Mouse (Mus musculus): ENCODE measurements around the gene Fcer1g. TPM values are rescaled to one million over a fixed set of nuclear protein-coding genes. Genes with fewer than 3 reads are reported as not detected.

Fcer1g gene
- 20.2 and 20.8 TPM in 2 replicates for polyA plus RNA-seq (2015; fragmentation: Nextera tagmentation; extraction: Ambion mirVana)

- H3K27me3 ChIP-seq, result no peaks in the 10 kb centered on the region
- H3K36me3 ChIP-seq, result peaks cover 57% of the 10 kb centered on the region
- 92% methylated on average over 14 of the region's 14 CpGs for WGBS
- H3K4me3 ChIP-seq (replicated peaks), result no peak within 1 kb of the TSS
- no peak for ATAC-seq
- H3K27ac ChIP-seq, result no peak within 1 kb of the TSS
- H3K4me1 ChIP-seq (replicated peaks), result no peaks in the 10 kb centered on the region
- H3K9me3 ChIP-seq, result no peaks in the 10 kb centered on the region
- H3K4me2 ChIP-seq (replicated peaks), result no peak within 1 kb of the TSS
- no peak within 1 kb of the TSS for H3K9ac ChIP-seq (replicated peaks)
Observed at GRCm38 (mm10) chr1:171234126-171234525, at the start of gene Fcer1g. TSS of gene Fcer1g (minus strand) at chr1:171234365.

GRCm38 (mm10) chr1:171283188-171284160 is 49.3 kb upstream of the Fcer1g start:
- no peak for ATAC-seq
- H3K27me3 ChIP-seq, result no peaks in the 10 kb centered on the region

GRCm38 (mm10) chr1:171282086-171282805 is 48.1 kb upstream of the Fcer1g start:
- Histone ChIP-seq H3K27ac (peak overlapping the region; percentile 75; the same call in 1 of the 2 replicates), H3K4me3 (replicated peaks) (peak overlapping the region; percentile 66), H3K4me1 (replicated peaks) (peaks cover 50% of the 10 kb centered on the region), H3K36me3 (peaks cover 58% of the 10 kb centered on the region), H3K9me3 (no peaks in the 10 kb centered on the region), H3K27me3 (no peaks in the 10 kb centered on the region), H3K4me2 (replicated peaks) (peak overlapping the region; percentile 63), H3K9ac (replicated peaks) (no peak overlapping the region)
- no peak for ATAC-seq
- 76% methylated on average over 18 of the region's 18 CpGs for WGBS

More at GRCm38 (mm10) chr1:171283188-171284160, 49.3 kb upstream of the Fcer1g start:
- H3K4me2 ChIP-seq (replicated peaks), result no peak overlapping the region
- no peak overlapping the region for H3K4me3 ChIP-seq (replicated peaks)
- H3K9me3 ChIP-seq, result no peaks in the 10 kb centered on the region
- H3K9ac ChIP-seq (replicated peaks), result no peak overlapping the region
- peaks cover 48% of the 10 kb centered on the region for H3K36me3 ChIP-seq
- 94% methylated on average over 18 of the region's 18 CpGs for WGBS
- H3K4me1 ChIP-seq (replicated peaks), result peaks cover 56% of the 10 kb centered on the region
- H3K27ac ChIP-seq, result no peak overlapping the region

GRCm38 (mm10) chr1:171281528-171281923 is 47.4 kb upstream of the Fcer1g start:
- Histone ChIP-seq H3K9ac (replicated peaks) (peak overlapping the region; percentile 52), H3K4me2 (replicated peaks) (peak overlapping the region; percentile 63), H3K4me1 (replicated peaks) (peaks cover 43% of the 10 kb centered on the region), H3K27me3 (no peaks in the 10 kb centered on the region), H3K4me3 (replicated peaks) (peak overlapping the region; percentile 66), H3K36me3 (peaks cover 63% of the 10 kb centered on the region), H3K9me3 (no peaks in the 10 kb centered on the region), H3K27ac (peak overlapping the region; percentile 75)
- ATAC-seq, result peak; percentile 56
- 0% methylated on average over 10 of the region's 10 CpGs for WGBS

GRCm38 (mm10) chr1:171280916-171281527 is 46.9 kb upstream of the Fcer1g start, which contains the start of gene Ppox:
TSS of gene Ppox (minus strand) at chr1:171281186.
- Histone ChIP-seq H3K27ac (peak within 1 kb of the TSS; percentile 75), H3K9me3 (no peaks in the 10 kb centered on the region), H3K36me3 (peaks cover 63% of the 10 kb centered on the region), H3K27me3 (no peaks in the 10 kb centered on the region), H3K4me2 (replicated peaks) (peak within 1 kb of the TSS; percentile 91), H3K9ac (replicated peaks) (peak within 1 kb of the TSS; percentile 78), H3K4me1 (replicated peaks) (peaks cover 38% of the 10 kb centered on the region), H3K4me3 (replicated peaks) (peak within 1 kb of the TSS; percentile 66)
- under 1% methylated on average over 26 of the region's 26 CpGs for WGBS
- peak; percentile 98 for ATAC-seq

- H3K9me3 ChIP-seq, result no peaks in the 10 kb centered on the region
- peaks cover 64% of the 10 kb centered on the region for H3K36me3 ChIP-seq
- no peaks in the 10 kb centered on the region for H3K27me3 ChIP-seq
- 2% methylated on average over 25 of the region's 25 CpGs for WGBS
- peak overlapping the region; percentile 91 for H3K4me2 ChIP-seq (replicated peaks)
- peaks cover 31% of the 10 kb centered on the region for H3K4me1 ChIP-seq (replicated peaks)
- no peak overlapping the region for H3K27ac ChIP-seq
- H3K9ac ChIP-seq (replicated peaks), result peak overlapping the region; percentile 78
- peak overlapping the region; percentile 66 for H3K4me3 ChIP-seq (replicated peaks)
- ATAC-seq, result peak; percentile 28
Observed at GRCm38 (mm10) chr1:171280250-171280915, 46.2 kb upstream of the Fcer1g start.

GRCm38 (mm10) chr1:171279721-171280120 is 45.6 kb upstream of the Fcer1g start:
- Histone ChIP-seq H3K4me2 (replicated peaks) (peak overlapping the region; percentile 91), H3K9ac (replicated peaks) (peak overlapping the region; percentile 78), H3K27ac (no peak overlapping the region), H3K36me3 (peaks cover 64% of the 10 kb centered on the region), H3K27me3 (no peaks in the 10 kb centered on the region), H3K4me3 (replicated peaks) (peak overlapping the region; percentile 66), H3K9me3 (no peaks in the 10 kb centered on the region), H3K4me1 (replicated peaks) (peaks cover 28% of the 10 kb centered on the region)
- ATAC-seq, result no peak
- 58% methylated on average over 5 of the region's 5 CpGs for WGBS

GRCm38 (mm10) chr1:171279012-171279705 is 45.0 kb upstream of the Fcer1g start:
- Histone ChIP-seq H3K4me1 (replicated peaks) (peaks cover 25% of the 10 kb centered on the region), H3K9ac (replicated peaks) (peak overlapping the region; percentile 78), H3K27me3 (no peaks in the 10 kb centered on the region), H3K36me3 (peaks cover 64% of the 10 kb centered on the region), H3K4me2 (replicated peaks) (peak overlapping the region; percentile 91; the same call in 1 of the 2 replicates), H3K27ac (no peak overlapping the region), H3K4me3 (replicated peaks) (no peak overlapping the region), H3K9me3 (no peaks in the 10 kb centered on the region)
- whole genome bisulfite sequencing, result 91% methylated on average over 14 of the region's 14 CpGs
- ATAC-seq, result no peak

GRCm38 (mm10) chr1:171278436-171278835 is 44.3 kb upstream of the Fcer1g start:
- Histone ChIP-seq H3K27me3 (no peaks in the 10 kb centered on the region), H3K27ac (no peak overlapping the region), H3K4me2 (replicated peaks) (no peak overlapping the region), H3K36me3 (peaks cover 64% of the 10 kb centered on the region), H3K9ac (replicated peaks) (no peak overlapping the region), H3K9me3 (no peaks in the 10 kb centered on the region), H3K4me3 (replicated peaks) (no peak overlapping the region), H3K4me1 (replicated peaks) (peaks cover 25% of the 10 kb centered on the region)
- 98% methylated on average over 8 of the region's 8 CpGs for WGBS
- ATAC-seq, result no peak

GRCm38 (mm10) chr1:171277736-171278135 is 43.6 kb upstream of the Fcer1g start:
- H3K36me3 ChIP-seq, result peaks cover 67% of the 10 kb centered on the region
- H3K9ac ChIP-seq (replicated peaks), result no peak overlapping the region
- WGBS, result 88% methylated on average over 10 of the region's 10 CpGs
- peaks cover 25% of the 10 kb centered on the region for H3K4me1 ChIP-seq (replicated peaks)
- no peak overlapping the region for H3K4me2 ChIP-seq (replicated peaks)
- no peak overlapping the region for H3K27ac ChIP-seq
- H3K4me3 ChIP-seq (replicated peaks), result no peak overlapping the region
- H3K9me3 ChIP-seq, result no peaks in the 10 kb centered on the region
- H3K27me3 ChIP-seq, result no peaks in the 10 kb centered on the region
- ATAC-seq, result no peak

Measured in midbrain, embryonic 13.5 days (tissue).